Mouse (Mus musculus): ENCODE results near the gene Mblac1. TPM values are rescaled to one million over a fixed set of nuclear protein-coding genes. Genes with fewer than 3 reads are reported as not detected.

Mblac1 gene
- 10 to 100 TPM; 10.1 to 12.8 TPM for total RNA-seq (2021)
- long read RNA-seq, experiment 1, transcript Mblac1-201 (1 exons, 1,308 nt): major isoform, 8 of 8 reads
- long read RNA-seq, experiment 1, partial matches to known transcripts: 0 of 8 reads
- long read RNA-seq, experiment 1, other reads (novel, unspliced or antisense): 0 of 8 reads
- long read RNA-seq, experiment 2, transcript Mblac1-201 (1 exons, 1,308 nt): major isoform, 7 of 7 reads
- long read RNA-seq, experiment 2, partial matches to known transcripts: 0 of 7 reads
- long read RNA-seq, experiment 2, other reads (novel, unspliced or antisense): 0 of 7 reads

DNA sequence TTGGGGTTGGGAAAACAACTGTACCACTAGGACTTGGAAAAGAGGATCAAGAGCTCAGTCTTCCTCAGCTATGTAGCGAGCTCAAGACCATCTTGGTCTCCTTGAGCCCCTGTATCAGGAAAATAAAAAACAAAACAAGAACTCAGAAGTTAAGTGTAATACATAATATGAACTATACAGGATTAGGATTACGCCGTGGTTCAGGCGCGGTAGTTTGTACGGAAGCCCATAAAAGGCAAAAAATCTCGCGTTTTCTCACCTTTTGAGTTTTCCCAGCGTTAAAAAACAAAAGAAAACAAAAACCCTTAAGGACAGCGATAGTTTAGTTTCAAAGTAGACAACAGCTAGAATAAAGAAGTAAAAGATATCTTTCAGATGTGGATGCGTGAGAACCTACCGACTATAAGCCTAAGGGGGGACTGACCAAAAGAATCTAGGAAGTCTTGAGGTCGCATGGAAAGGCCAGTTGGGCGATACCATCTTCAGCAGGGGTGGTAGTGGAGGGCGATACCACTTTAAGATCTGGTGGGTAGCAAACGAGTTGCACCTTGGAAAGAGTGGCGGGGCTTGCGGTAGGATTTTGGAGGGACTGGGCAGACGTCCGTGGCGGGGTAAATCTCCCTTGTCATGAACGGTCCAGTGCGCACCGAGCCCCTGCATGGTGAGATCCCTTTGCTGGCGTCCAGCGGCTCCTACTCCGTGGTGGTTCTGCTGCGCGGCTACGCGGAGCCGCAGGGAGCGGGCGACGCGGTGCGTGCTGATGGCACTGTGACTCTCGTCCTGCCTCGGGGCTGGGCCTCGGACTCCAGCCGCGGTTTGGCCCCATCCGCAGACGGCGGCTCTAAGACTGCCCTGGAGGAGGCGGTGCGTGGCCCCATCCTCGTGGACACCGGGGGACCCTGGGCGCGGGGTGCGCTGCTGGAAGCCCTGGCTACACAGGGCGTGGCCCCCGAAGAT is at the start of gene Mblac1:
Gene Mblac1, plus strand, starts transcription at position 544 of the 957 bp plus-strand sequence.
- DNase-seq (ENCODE audit: low spot score in 2 of 2): peak; percentile 77 to 80
- intact Hi-C loops (cut with DNase I): no loop called here

DNA sequence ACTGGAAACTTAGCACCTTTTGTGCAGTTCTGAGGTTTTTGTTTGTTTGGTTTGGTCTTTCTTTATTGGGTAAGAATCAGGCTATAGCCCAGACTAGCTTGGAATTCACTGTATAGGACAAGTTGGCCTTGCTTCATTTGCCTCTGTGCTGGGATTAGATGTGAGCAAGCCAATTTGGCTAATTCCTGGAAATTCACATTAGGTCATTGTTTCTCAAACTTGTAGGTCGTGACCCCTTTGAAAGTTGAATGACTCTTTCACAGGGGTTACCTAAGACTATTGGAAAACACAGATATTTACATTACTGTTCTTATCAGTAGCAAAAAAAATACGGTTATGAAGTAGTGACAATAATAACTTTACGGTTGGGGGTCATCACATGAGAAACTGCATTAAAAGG is 39.7 kb upstream of the Mblac1 start:
- DNase-seq (ENCODE audit: low spot score in 2 of 2): no peak
- intact Hi-C loops (cut with DNase I): no loop called here

DNA sequence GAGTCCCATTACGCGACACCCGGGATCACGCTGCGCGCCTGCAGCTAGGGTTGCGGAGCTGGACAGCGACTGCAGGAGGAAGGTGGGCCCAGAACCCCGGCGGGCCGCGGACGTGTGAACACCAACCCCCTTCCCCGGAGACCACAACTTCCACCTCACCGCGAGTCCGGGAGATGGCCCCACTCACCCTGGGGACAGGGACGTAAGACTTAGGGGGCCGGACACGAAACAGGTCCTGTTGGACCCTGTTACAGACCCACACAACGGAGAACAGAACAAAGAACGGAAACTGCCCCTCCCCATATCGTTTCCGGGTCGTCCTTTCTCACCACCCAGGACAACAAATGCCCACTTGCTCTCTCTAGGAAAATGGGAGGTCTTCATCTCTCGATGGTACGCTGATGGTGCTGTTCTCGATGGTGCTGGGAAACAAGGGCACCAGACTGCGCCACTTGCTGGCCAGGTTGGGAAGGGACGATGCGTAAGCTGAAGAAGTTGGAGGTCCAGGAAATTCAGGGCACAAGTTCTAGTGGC is 38.6 kb upstream of the Mblac1 start, which contains the start of gene Zfp113:
Gene Zfp113, minus strand, starts transcription at position 302 of the 534 bp plus-strand sequence.
- peak; percentile 89 to 96 for DNase-seq (ENCODE audit: low spot score in 2 of 2)
- intact Hi-C loops (cut with DNase I): loop anchor here (5.0 kb wide), 1 partner anchor 368 kb away; the partner anchor contains the start of genes Mepce and Zcwpw1

DNA sequence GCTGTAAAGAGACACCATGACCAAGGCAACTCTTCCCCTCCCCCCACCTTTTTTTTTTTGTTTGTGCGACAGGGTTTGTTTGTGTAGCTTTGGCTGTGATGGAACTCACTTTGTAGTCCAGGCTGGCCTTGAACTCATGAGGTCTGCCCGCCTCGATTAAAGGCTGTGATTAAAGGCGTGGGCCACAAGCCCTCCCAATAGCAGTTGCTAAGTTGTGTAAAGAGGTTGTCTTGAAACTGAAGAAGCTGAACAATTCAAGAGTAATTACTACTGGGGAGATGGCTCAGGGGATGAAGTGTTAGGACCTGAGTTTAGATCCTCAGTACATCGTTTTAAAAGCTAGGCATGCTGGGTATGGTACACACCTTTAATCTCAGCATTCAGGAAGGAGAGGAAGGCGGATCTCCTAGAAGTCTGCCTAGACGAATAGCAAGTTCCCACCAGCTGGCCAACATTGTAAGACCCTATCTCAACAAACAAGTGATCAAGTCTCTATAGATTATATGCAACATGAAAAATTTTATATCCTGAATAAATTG is 33.8 kb upstream of the Mblac1 start:
- intact Hi-C loops (cut with DNase I): no loop called here
- DNase-seq (ENCODE audit: low spot score in 2 of 2): no peak

DNA sequence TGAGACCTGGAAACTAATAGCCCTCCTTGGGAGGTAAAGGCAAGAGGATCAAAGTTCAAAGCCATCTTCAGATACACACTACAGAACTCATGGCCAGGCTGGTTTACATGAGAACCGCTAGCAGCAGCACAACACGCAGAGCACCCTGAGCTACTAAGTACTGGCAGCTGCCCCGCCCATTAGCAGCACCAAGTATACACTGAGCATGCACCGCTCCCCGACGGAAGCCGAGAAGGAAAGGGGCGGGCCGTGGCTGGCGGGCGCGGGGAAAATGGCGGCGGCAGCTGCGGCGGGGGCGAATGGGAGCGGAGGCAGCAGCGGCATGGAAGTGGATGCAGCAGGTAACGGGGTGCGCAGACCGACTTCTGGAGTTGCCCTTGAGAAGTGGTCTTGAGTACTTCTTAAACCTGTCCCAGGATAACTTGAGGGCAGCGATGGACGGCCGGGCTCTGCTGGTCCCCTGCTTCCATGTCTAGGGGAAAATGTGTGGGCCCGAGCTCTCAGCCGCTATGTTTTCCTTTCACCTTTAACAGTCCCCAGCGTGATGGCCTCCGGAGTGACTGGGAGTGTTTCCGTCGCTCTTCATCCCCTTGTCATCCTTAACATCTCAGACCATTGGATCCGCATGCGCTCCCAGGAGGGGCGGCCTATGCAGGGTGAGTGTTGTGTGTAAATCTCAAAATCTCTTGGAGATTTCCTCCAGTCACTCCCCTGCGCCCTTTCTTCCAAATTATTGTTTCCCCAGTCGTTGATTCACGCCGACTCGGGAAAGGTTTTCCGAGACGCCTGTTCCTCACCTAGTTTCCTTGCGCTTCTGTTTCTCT is 33.1 kb upstream of the Mblac1 start, which contains the start of gene Cops6:
Gene Cops6, plus strand, starts transcription at position 230 of the 824 bp plus-strand sequence.
- intact Hi-C loops (cut with DNase I): loop anchor here (1.0 kb wide), 1 partner anchor 26 kb away; the partner anchor contains the start of genes Cnpy4 and Taf6
- peak; percentile 94 to 95 for DNase-seq (ENCODE audit: low spot score in 2 of 2)

DNA sequence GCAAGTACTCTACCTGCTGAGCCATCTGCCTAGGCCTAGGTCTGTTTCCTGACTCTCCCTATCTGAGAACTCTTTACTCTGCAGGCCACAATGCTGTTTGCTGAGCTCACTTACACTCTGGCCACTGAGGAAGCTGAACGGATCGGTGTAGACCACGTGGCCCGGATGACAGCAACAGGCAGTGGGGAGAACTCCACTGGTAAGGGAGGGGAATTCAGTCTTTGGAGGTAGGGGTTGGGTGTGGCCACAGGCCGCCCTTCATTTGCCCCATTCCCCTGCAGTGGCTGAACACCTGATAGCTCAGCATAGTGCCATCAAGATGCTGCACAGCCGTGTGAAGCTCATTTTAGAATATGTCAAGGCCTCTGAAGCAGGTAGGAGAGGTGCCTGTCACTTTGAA is 31.1 kb upstream of the Mblac1 start:
- no peak for DNase-seq (ENCODE audit: low spot score in 2 of 2)
- intact Hi-C loops (cut with DNase I): no loop called here

DNA sequence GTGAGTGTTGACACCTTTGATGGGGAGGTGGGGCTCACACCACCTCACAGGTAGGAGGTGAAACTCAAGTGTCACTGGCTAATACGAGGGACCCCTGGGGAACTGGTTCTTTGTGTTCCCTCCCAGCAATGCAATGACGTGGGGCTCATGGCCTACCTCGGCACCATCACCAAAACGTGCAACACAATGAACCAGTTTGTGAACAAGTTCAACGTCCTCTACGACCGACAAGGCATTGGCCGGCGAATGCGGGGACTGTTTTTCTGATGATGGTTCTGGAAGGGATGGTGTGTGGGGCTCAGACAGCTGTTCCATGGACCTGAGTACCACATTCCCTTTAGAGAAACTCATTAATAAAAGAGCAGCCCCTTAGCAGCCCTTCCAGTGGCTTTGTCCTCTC is 30.5 kb upstream of the Mblac1 start:
- DNase-seq (ENCODE audit: low spot score in 2 of 2): no peak

DNA sequence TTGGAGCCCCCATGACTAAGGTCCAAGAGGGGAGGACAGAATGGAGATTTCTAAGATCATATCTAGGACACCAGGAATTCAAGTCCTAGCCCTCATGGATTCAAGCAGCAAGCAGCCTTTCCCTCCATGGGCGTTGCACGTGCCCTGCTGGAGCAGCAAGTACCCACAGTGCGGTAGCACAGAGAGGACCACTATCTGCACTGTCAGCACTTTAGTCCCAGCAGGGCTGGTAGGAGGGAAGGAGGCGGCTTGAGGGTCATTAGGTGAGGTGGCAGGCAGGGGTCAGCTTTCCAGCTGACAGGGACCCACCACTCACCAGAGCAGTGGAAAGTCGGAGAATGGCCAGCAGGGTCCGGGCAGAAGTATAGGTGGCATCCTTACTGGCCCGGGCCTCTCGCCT is 28.5 kb upstream of the Mblac1 start:
- DNase-seq (ENCODE audit: low spot score in 2 of 2): no peak
- intact Hi-C loops (cut with DNase I): no loop called here

More for the DNA sequence above, 30.5 kb upstream of the Mblac1 start:
- intact Hi-C loops (cut with DNase I): no loop called here

DNA sequence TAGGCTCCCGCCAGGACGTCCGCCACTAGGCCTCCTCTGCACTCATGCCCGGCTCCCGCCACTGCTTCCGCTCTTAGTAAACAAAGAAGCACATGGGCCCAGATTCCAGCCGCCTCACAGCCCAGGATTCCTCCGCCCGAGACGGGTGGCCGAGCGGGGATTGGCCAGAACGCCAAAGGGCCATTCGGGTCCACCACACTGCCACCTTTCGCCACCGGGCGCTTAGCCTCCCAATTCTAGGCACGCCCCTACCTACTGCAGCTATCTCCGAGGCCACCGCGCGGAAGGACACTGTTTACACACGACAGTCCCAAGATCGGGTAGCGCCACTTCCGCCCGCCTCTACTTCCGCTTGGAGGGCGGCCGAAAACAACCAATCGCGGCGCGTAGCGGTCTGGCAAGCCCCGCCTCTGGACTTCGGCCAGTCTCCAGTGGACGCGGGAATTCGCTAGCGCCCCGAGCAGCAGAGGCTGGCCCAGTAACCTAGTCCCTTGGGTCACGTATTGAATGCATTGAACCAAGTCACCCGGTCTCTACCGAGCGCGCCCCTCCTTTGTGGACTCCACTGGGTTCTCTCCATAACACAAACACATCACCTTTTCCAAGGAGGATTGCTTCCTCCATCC is 23.1 kb upstream of the Mblac1 start:
- intact Hi-C loops (cut with DNase I): no loop called here
- DNase-seq (ENCODE audit: low spot score in 2 of 2): peak; percentile 95 to 97

DNA sequence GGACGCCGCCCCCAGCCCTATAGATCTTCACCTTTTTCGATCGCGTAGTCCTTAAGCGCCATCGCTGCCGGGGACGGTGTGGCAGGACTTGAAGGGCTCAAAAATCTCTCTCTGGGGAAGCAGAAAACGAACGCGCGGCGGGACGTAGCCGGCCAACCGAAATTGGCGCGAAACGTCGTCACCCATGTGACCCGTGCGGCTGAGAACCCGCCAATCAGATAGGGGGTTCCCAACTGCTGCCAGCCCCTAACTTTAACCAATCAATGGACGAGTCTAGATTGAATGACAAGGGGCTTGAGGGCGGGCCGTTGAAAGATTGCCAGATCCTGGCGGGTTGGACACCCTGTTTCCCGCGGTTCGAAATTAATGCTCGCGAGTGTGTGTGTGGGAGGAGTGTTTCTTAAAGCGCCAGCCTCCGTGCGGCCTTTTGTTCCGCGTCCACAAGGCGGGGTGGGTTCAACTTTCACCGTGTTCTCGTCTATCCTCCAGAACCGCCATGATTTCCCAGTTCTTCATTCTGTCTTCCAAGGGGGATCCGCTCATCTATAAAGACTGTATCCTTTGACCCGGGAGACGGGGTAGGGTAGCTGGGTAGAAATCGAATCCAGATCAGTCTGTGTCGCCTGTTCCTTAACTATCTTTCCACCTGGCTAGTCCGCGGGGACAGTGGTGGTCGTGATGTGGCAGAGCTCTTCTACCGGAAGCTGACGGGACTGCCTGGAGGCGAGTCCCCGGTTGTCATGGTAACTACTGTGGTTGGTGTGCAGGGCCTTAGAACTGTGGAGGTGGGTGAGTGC is 22.2 kb upstream of the Mblac1 start, which contains the start of the genes Ap4m1 and Mcm7:
Gene Ap4m1, plus strand, starts transcription at position 308 of the 797 bp plus-strand sequence.
Gene Mcm7, minus strand, starts transcription at position 728 of the 797 bp plus-strand sequence.
- intact Hi-C loops (cut with DNase I): no loop called here
- DNase-seq (ENCODE audit: low spot score in 2 of 2): peak; percentile 97 to 99

DNA sequence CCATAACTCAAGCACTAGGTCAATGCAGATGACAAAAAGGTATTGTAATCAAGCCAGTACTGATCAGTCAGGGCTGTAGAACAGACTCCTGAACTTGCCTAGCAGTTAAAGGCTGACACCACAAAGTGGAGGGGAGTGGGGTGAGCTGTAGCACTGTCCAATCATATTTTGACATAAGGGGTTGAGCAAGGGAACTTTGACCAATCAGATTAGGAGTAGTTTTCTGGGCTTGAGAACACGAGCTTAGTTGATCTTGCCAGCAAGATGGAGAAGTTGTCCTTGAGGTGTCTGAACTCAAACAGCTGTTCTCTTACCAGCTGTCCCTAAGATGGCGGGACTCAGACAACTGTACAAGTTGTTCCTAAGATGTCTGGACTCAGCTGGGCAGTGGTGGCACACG is 20.9 kb upstream of the Mblac1 start:
- intact Hi-C loops (cut with DNase I): no loop called here
- DNase-seq (ENCODE audit: low spot score in 2 of 2): no peak

DNA sequence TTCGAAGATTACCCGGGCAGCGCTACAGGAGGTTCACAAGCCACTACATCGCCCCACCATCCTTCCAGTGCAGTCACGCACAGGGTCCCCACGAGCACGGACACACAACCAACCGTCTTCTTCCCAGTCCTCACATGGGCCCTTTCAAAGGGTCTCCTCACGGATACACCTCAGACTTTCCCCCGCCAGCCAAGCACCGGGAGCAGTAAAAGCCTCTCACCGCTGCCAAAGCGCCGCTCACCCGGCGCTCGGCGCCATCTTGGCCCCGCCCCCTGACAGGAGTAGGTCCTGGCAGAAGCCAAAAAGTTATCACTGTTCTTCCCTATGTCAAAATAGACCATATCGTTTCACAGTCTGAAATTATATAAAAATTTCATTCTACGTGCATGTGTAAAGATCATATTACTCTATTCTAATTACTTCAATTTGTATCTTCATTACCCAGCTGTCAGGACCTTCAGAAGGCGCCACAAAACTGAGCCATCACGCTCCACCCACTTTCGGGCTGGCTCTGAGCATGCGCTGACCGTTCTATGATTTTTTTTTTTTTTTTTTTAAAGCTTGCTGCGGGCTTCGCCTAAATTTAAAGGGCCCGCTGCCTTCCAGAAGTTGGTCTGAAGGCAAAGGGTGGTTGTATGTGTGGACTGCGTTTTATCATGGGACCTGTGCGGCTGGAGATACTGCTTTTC is 7.0 kb upstream of the Mblac1 start, which contains the start of the genes Taf6 and Cnpy4:
Gene Taf6, minus strand, starts transcription at position 502 of the 689 bp plus-strand sequence.
Gene Cnpy4, plus strand, starts transcription at position 536 of the 689 bp plus-strand sequence.
- intact Hi-C loops (cut with DNase I): loop anchor here (1.0 kb wide), 2 partner anchors 11 to 26 kb away; partner anchors contain the start of gene Cops6
- peak; percentile 84 to 89 for DNase-seq (ENCODE audit: low spot score in 2 of 2)

DNA sequence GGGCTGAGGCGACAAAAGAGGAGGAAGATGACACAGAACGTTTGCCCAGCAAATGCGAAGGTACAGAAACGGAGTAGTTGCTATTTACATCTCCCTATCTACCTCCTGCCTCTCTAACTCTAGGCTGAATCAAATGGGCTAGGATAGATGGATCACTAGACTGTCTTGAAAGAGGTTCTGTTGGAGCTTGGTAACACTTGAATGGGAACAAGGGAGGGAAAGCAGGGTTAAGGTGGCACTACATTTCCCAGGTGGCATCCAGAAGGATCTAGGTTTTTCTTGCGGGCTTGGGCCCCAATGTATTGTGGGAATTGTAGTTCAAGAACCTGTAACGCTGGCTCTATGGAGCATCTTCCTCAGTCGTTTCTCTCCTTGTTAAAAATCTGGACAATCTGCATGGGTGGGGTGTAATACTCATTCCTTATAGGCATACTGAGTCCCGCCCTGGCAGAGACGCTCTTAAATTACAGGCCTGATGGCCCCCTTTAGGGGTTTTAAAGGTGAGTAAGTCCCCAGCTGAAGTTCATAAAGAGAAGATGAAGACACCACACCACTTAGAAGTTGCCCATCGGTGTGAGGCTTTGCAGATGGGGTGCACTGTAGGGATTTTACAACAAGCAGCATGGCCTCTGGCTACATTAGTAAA is 6.3 kb upstream of the Mblac1 start:
- peak; percentile 78 to 84 for DNase-seq (ENCODE audit: low spot score in 2 of 2)
- intact Hi-C loops (cut with DNase I): loop anchor here (1.0 kb wide), 2 partner anchors 11 to 26 kb away; partner anchors contain the start of gene Cops6

DNA sequence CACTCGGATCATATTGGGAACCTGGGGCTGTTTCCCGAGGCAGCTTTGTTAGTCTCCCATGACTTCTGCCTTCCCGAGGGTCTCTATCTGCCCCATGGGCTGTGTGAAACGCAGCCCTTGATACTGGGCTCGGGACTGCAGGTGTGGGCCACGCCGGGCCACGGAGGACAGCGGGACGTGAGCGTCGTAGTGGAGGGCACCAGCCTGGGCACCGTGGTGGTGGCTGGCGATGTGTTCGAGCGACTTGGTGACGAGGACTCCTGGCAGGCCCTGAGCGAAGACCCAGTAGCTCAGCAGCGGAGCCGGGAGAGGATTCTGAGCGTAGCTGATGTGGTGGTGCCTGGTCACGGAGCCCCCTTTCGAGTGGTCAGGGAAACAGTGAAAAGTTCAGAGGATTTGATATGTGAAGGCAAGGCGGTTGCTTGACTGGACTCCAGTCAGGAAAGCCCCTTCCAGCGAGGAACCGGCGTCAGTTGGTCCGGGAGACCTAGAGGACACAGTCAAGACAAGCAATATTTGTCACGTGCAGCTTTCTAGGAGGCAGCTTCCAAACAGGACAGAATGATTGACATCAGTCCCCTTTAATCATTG is 736 bp downstream of the Mblac1 start:
- intact Hi-C loops (cut with DNase I): no loop called here
- DNase-seq (ENCODE audit: low spot score in 2 of 2): no peak

DNA sequence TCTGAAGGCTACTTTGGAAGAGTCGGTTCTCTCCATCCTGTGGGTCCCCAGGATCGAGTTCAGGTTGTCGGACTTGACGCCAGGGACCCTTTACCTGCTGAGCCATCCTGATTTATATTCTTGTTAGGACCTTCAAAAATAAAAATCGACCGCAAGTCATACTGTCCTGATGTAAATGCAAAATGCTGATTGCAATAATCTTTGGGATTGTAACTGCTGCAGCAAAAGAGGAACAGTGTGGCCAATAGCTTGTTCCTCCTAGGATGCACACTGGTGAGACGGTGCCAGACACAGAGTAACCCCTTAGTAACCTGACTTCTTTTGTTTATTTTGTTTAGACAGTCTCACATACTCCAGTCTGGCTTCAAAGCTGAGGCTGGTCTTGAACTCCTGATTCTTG is 1.3 kb downstream of the Mblac1 start:
- intact Hi-C loops (cut with DNase I): no loop called here
- DNase-seq (ENCODE audit: low spot score in 2 of 2): no peak

DNA sequence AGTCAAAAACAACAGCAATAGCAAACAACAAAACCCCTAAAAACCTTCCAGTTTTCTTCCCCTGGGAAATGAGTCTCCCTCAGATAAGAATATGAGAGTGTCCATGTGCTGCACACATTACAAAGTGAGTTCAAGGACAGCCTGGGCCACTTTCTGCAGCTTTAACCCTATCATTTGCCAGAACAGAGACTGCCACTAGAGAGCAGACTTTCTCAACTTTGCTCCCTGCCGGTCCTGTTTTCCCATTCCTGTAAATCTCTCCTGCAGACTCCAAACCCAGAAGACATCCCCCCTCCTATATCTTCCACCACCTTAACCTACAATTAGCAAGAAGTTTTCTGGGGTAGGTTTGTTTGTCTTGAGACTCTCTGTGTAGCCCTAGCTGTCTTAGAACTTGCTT is 5.5 kb downstream of the Mblac1 start:
- DNase-seq (ENCODE audit: low spot score in 2 of 2): no peak
- intact Hi-C loops (cut with DNase I): no loop called here
